Mouse (Mus musculus) inflammation-experienced regulatory T-cells, adult 6 months (primary cell): ENCODE data around the gene Ddx23. TPM values are rescaled to one million over a fixed set of nuclear protein-coding genes. Genes with fewer than 3 reads are reported as not detected.

Experiments
- ATAC-seq: one replicate; pipeline ENCODE4 v1.8.0; 2017
- polyA plus RNA-seq, 3 experiments: library from polyadenylated mRNA; unstranded; fragments of 100-300 nt; shearing (Covaris generic); gene quantifications; one replicate each; pipeline ENCODE4 v1.2.1; 2017

Ddx23 gene
- polyA plus RNA-seq, 3 experiments from 2014 or later, result 15.4 to 37.0 (median 37.0) TPM

GRCm38 (mm10) chr15:98632107-98632744 lies 30.5 kb downstream of the Ddx23 start:
- ATAC-seq, result no peak

GRCm38 (mm10) chr15:98631493-98631892 lies 31.2 kb downstream of the Ddx23 start:
- ATAC-seq, result peak; percentile 37

GRCm38 (mm10) chr15:98630540-98630939 lies 32.2 kb downstream of the Ddx23 start, which contains the start of gene Cacnb3:
Gene Cacnb3, plus strand, starts transcription at chr15:98630840.
- no peak for ATAC-seq

- ATAC-seq, result no peak
Observed at GRCm38 (mm10) chr15:98629464-98629863, 33.2 kb downstream of the Ddx23 start.

- ATAC-seq, result no peak
Observed at GRCm38 (mm10) chr15:98628589-98629254, 34.0 kb downstream of the Ddx23 start.

- ATAC-seq, result no peak
Observed at GRCm38 (mm10) chr15:98626487-98627212, 36.0 kb downstream of the Ddx23 start.

- ATAC-seq, result no peak
Observed at GRCm38 (mm10) chr15:98626078-98626477, 36.6 kb downstream of the Ddx23 start.

GRCm38 (mm10) chr15:98623361-98623821 lies 39.3 kb downstream of the Ddx23 start:
- peak; percentile 54 for ATAC-seq

GRCm38 (mm10) chr15:98622721-98623120 lies 40.0 kb downstream of the Ddx23 start:
- no peak for ATAC-seq

- no peak for ATAC-seq
Observed at GRCm38 (mm10) chr15:98622199-98622598, 40.5 kb downstream of the Ddx23 start.

- ATAC-seq, result no peak
Observed at GRCm38 (mm10) chr15:98617176-98617537, 45.5 kb downstream of the Ddx23 start.

- ATAC-seq, result no peak
Observed at GRCm38 (mm10) chr15:98616362-98617175, 46.1 kb downstream of the Ddx23 start.

- ATAC-seq, result no peak
Observed at GRCm38 (mm10) chr15:98615751-98616150, 46.9 kb downstream of the Ddx23 start.

- ATAC-seq, result no peak
Observed at GRCm38 (mm10) chr15:98614971-98615370, 47.7 kb downstream of the Ddx23 start.

- ATAC-seq, result no peak
Observed at GRCm38 (mm10) chr15:98614551-98614950, 48.1 kb downstream of the Ddx23 start.

GRCm38 (mm10) chr15:98612229-98612628 lies 50.5 kb downstream of the Ddx23 start:
- no peak for ATAC-seq

- ATAC-seq, result no peak
Observed at GRCm38 (mm10) chr15:98610131-98610633, 52.5 kb downstream of the Ddx23 start.

- no peak for ATAC-seq
Observed at GRCm38 (mm10) chr15:98609331-98610130, 53.2 kb downstream of the Ddx23 start, which contains the start of gene Adcy6. Gene Adcy6, minus strand, starts transcription at chr15:98610076.

GRCm38 (mm10) chr15:98608784-98609250 lies 53.9 kb downstream of the Ddx23 start:
- ATAC-seq, result no peak

GRCm38 (mm10) chr15:98608058-98608783 lies 54.5 kb downstream of the Ddx23 start:
- ATAC-seq, result no peak

- ATAC-seq, result no peak
Observed at GRCm38 (mm10) chr15:98607557-98607956, 55.1 kb downstream of the Ddx23 start.
